Mouse (Mus musculus) megakaryocyte, embryonic 14.5 days (primary cell): Measurements from ENCODE around the gene Snx18.

Experiments
- FLI1 ChIP-seq: IDR thresholded peaks from 2 replicates; pipeline ENCODE4 v1.6.1; 2012; ENCODE audit warnings: low read length, inconsistent platforms, mixed read lengths
- GATA1 ChIP-seq: IDR thresholded peaks from 3 replicates; pipeline ENCODE4 v1.6.1; 2012; ENCODE audit warnings: mixed read lengths, low read length, inconsistent platforms, borderline replicate concordance

DNA sequence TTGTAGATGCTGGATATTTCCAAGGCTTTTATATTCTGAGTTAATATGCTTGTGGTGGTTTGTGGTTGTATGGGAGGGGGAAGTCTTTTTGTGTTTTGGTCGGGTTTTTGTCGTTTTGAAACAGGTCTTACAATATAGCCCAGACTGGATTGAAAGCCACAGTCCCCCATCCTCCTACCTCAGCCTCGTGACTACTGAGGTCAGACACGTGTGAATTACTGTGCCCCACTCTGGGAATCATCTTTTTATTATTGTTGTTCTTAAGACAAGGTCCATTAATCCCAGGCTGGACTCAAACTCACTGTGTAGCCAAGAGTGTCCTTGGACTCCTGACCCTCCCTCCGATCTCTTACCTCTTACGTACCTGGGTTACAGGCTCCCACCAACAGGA, 38.0 kb downstream of the Snx18 start:
- TF ChIP-seq GATA1 (no peak), FLI1 (no peak)
